Mouse (Mus musculus) G1E (cell line): Measurements from ENCODE around the gene Kcnn4. TPM values are rescaled to one million over a fixed set of nuclear protein-coding genes. Genes with fewer than 3 reads are reported as not detected.

ENCODE experiments used
- ATAC-seq: 2 replicates; pipeline ENCODE4 v1.8.0; 2016; ENCODE audit warnings: mild to moderate bottlenecking; ENCODE audit not compliant: insufficient number of reproducible peaks, poor library complexity, low FRiP score, severe bottlenecking; ENCODE audit errors: extremely low read depth
- DNase-seq: peaks from one replicate; pipeline ENCODE4 v3.0.0; 2012; ENCODE audit warnings: low spot score
- H3K27me3 ChIP-seq: 2 replicates; pipeline ENCODE4 v1.6.1; 2012; ENCODE audit warnings: mild to moderate bottlenecking, low read length, inconsistent platforms; ENCODE audit not compliant: insufficient read depth
- H3K36me3 ChIP-seq: replicated peaks from 2 replicates; pipeline ENCODE3; 2012; ENCODE audit warnings: mild to moderate bottlenecking, inconsistent platforms
- H3K4me1 ChIP-seq: 2 replicates; pipeline ENCODE4 v1.6.1; 2012; ENCODE audit warnings: low read depth, low read length, inconsistent platforms, mixed read lengths; ENCODE audit not compliant: insufficient read depth
- H3K4me3 ChIP-seq: 2 replicates; pipeline ENCODE4 v1.5.1; 2012; ENCODE audit warnings: low read depth, mild to moderate bottlenecking, inconsistent platforms, low read length, moderate library complexity, mixed read lengths
- H3K9me3 ChIP-seq: replicated peaks from 2 replicates; pipeline ENCODE4 v1.6.1; 2012; ENCODE audit warnings: inconsistent platforms
- CTCF ChIP-seq: IDR thresholded peaks from 2 replicates; pipeline ENCODE4 v1.5.1; 2012; ENCODE audit warnings: low read depth, low read length, inconsistent platforms, mixed read lengths
- GATA1 ChIP-seq: IDR thresholded peaks from 2 replicates; pipeline ENCODE4 v1.6.1; 2012; ENCODE audit warnings: borderline replicate concordance, low read length, inconsistent platforms, mixed read lengths
- GATA2 ChIP-seq: IDR thresholded peaks from 2 replicates; pipeline ENCODE4 v1.6.1; 2012; ENCODE audit warnings: low read depth, low read length, inconsistent platforms, borderline replicate concordance
- POLR2AphosphoS5 ChIP-seq: IDR thresholded peaks from 2 replicates; pipeline ENCODE4 v1.6.1; 2012; ENCODE audit warnings: low read depth, low read length, inconsistent platforms; ENCODE audit not compliant: insufficient replicate concordance
- TAL1 ChIP-seq: conservative IDR thresholded peaks from 2 replicates; pipeline ENCODE4 v1.6.1; 2012; ENCODE audit warnings: low read depth, low read length, inconsistent platforms, mixed read lengths
- polyA plus RNA-seq: library from polyadenylated mRNA; stranded (reverse); fragments of >175 nt; gene quantifications from 2 replicates; pipeline ENCODE4 v1.2.3, GENCODE M21; 2012
- total RNA-seq, 2 experiments: library from RNA; stranded (forward) in 1 of 2; stranded (reverse) in 1 of 2; fragments of 200-1000 nt in 1 of 2; fragments of >200 nt in 1 of 2; fragmentation: Nextera tagmentation in 1 of 2; gene quantifications; 2 replicates each; pipeline ENCODE4 v1.2.3; 2014 to 2017

Gene Kcnn4
- total and polyA plus RNA-seq, 3 experiments: 20.4 to 70.4 (median 40.3) TPM

- ATAC-seq: no peak
- DNase-seq: no peak
These were observed 36.6 kb upstream of the Kcnn4 start, which contains the start of gene Tescl for GRCm38 (mm10) chr7:24333304-24333986. Gene Tescl, minus strand, starts transcription at chr7:24333936.

GRCm38 (mm10) chr7:24335699-24336309, 34.3 kb upstream of the Kcnn4 start:
- peaks cover 19% of the 10 kb centered on the region for H3K27me3 ChIP-seq
- H3K4me1 ChIP-seq: no peaks in the 10 kb centered on the region
- ATAC-seq: no peak
- no peak overlapping the region for H3K4me3 ChIP-seq
- TF ChIP-seq GATA1: no peak
- TF ChIP-seq CTCF: no peak
- no peak for TF ChIP-seq POLR2AphosphoS5
- no peak for TF ChIP-seq TAL1
- no peak for TF ChIP-seq GATA2
- H3K9me3 ChIP-seq: no peaks in the 10 kb centered on the region
- DNase-seq: no peak
- H3K36me3 ChIP-seq: no peaks in the 10 kb centered on the region

More at GRCm38 (mm10) chr7:24333304-24333986, 36.6 kb upstream of the Kcnn4 start, which contains the start of gene Tescl:
- H3K9me3 ChIP-seq: no peaks in the 10 kb centered on the region
- no peaks in the 10 kb centered on the region for H3K36me3 ChIP-seq
- H3K4me1 ChIP-seq: no peaks in the 10 kb centered on the region
- no peak for TF ChIP-seq POLR2AphosphoS5
- no peak for TF ChIP-seq GATA2
- TF ChIP-seq TAL1: no peak
- no peak for TF ChIP-seq GATA1
- no peak for TF ChIP-seq CTCF
- H3K4me3 ChIP-seq: no peak within 1 kb of the TSS
- peaks cover 19% of the 10 kb centered on the region for H3K27me3 ChIP-seq

GRCm38 (mm10) chr7:24338241-24338640, 31.8 kb upstream of the Kcnn4 start:
- Histone ChIP-seq H3K36me3 (no peaks in the 10 kb centered on the region), H3K27me3 (peaks cover 15% of the 10 kb centered on the region), H3K9me3 (no peaks in the 10 kb centered on the region), H3K4me3 (no peak overlapping the region), H3K4me1 (no peaks in the 10 kb centered on the region)
- DNase-seq: no peak
- TF ChIP-seq POLR2AphosphoS5: no peak
- ATAC-seq: no peak

DNA sequence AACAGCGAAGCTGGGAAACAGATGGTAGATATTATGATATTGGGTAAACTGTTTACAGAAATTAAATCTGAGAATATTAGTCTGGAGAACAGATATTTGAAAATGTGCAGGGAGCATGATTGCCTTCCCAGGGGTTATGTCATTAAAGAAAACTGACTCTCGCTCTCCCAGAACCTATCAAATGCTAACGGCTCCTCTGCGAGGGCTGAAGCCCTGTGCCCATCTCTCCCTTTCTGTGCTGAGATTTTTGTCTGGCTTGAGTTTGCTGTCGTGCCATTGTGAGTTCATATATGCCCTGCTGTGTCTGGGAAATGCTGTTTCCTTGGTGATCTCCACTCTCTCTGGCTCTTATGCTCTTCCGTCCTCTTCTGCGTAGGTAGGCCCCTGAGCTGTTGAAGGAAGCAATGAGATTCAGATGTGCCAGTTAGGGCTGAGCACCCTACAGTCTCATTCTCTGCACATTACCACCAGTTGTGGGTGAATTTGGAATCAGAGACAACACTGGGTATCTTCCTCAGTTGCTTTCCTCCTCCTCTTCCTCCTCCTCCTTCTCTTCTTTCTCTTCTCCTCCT, 26.3 kb upstream of the Kcnn4 start:
- Histone ChIP-seq H3K9me3 (no peaks in the 10 kb centered on the region), H3K4me1 (no peaks in the 10 kb centered on the region), H3K4me3 (no peak overlapping the region), H3K27me3 (peaks cover 5% of the 10 kb centered on the region), H3K36me3 (no peaks in the 10 kb centered on the region)
- ATAC-seq (no peak), DNase-seq (no peak)
- no peak for TF ChIP-seq GATA1
- no peak for TF ChIP-seq GATA2
- TF ChIP-seq POLR2AphosphoS5: no peak
- no peak for TF ChIP-seq CTCF
- no peak for TF ChIP-seq TAL1

DNA sequence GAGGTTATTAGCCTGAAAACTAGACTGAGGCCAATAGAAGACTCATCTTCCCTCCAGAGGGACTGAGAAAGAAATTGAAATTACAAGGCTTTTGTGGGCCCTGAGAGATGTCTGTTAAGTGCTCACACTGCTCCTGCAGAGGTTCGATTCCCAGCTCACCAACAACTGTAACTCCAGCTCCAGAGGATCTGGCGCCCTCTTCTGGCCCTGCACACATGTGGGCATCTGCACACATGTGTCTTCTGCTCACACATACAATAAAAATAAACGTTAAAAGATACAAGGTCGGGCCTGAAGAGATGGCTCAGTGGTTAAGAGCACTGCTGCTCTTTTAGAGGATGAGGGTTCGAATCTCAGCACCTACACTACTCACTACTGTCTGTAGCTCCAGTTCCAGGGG, 23.6 kb upstream of the Kcnn4 start:
- no peaks in the 10 kb centered on the region for H3K9me3 ChIP-seq
- no peak for ATAC-seq
- H3K4me3 ChIP-seq: no peak overlapping the region
- no peak for TF ChIP-seq TAL1
- TF ChIP-seq GATA2: no peak
- TF ChIP-seq POLR2AphosphoS5: no peak
- TF ChIP-seq CTCF: no peak
- no peak for TF ChIP-seq GATA1
- H3K4me1 ChIP-seq: no peaks in the 10 kb centered on the region
- no peaks in the 10 kb centered on the region for H3K36me3 ChIP-seq
- H3K27me3 ChIP-seq: peaks cover 16% of the 10 kb centered on the region
- DNase-seq: no peak

GRCm38 (mm10) chr7:24348896-24349295, 21.2 kb upstream of the Kcnn4 start, which contains the start of gene Lypd5:
Gene Lypd5, plus strand, starts transcription at chr7:24349196.
- Histone ChIP-seq H3K36me3 (no peaks in the 10 kb centered on the region), H3K9me3 (no peaks in the 10 kb centered on the region), H3K4me3 (no peak within 1 kb of the TSS), H3K27me3 (peaks cover 30% of the 10 kb centered on the region), H3K4me1 (no peaks in the 10 kb centered on the region)
- DNase-seq: no peak
- no peak for ATAC-seq
- no peak for TF ChIP-seq GATA1
- no peak for TF ChIP-seq TAL1
- no peak for TF ChIP-seq GATA2
- TF ChIP-seq POLR2AphosphoS5: no peak
- TF ChIP-seq CTCF: no peak
